Mouse (Mus musculus) CH12.LX (cell line): ENCODE measurements around the gene Gm44511.

Source experiments
- CTCF ChIP-seq, 2 experiments: IDR thresholded peaks in 1 of 2; conservative IDR thresholded peaks in 1 of 2; 2 replicates each; pipeline ENCODE4 v1.5.1; 2011 to 2012; ENCODE audit warnings: low read depth in 2 of 2, low read length in 2 of 2, improper control_type of control experiment in 1 of 2, inconsistent platforms in 1 of 2, mild to moderate bottlenecking in 1 of 2, moderate library complexity in 1 of 2
- E2F4 ChIP-seq: IDR thresholded peaks from 2 replicates; pipeline ENCODE4 v1.6.1; 2011; ENCODE audit warnings: low read depth, low read length, improper control_type of control experiment; ENCODE audit not compliant: insufficient replicate concordance
- POLR2A ChIP-seq: IDR thresholded peaks from 2 replicates; pipeline ENCODE4 v1.6.1; 2011; ENCODE audit warnings: low read depth, mild to moderate bottlenecking, improper control_type of control experiment, low read length
- RAD21 ChIP-seq: IDR thresholded peaks from 2 replicates; pipeline ENCODE4 v1.6.1; 2011; ENCODE audit warnings: low read depth, mild to moderate bottlenecking, low read length, improper control_type of control experiment, moderate library complexity
- SMC3 ChIP-seq: IDR thresholded peaks from 2 replicates; pipeline ENCODE4 v1.6.1; 2011; ENCODE audit warnings: low read depth, low read length, improper control_type of control experiment
- ZC3H11A ChIP-seq: IDR thresholded peaks from 2 replicates; pipeline ENCODE4 v1.6.1; 2012; ENCODE audit warnings: low read depth, mild to moderate bottlenecking, inconsistent platforms, low read length, improper control_type of control experiment

DNA sequence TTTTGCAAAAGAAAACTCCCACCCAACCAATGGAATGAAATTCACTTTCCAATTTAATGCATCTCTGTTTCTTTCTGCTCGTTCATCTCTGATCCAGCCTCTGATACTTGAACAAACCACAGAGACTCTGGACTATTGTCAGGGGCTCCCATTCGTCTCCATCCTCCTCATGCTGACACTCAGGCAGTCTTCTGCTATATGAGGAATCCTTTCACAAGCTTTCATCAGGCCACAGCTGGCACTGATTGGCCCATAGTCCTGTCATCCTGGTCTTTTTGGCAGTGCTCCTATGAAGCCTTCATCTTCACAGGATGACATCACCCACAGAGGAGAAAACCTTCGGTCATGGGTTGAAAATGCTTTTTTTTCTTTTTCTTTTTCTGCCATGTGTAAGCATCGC is 58.1 kb downstream of the Gm44511 start:
- TF ChIP-seq RAD21 (no peak), ZC3H11A (no peak), E2F4 (no peak), SMC3 (no peak), POLR2A (no peak), CTCF (conservative IDR thresholded peaks at IDR 0.05 in 1 of 2, IDR thresholded peaks at IDR 0.05 in 1 of 2; ENCODE audit: low read depth in 2 of 2, low read length in 2 of 2) (no peak)
